Mouse (Mus musculus): Measurements from ENCODE around the gene Inpp4b. TPM values are rescaled to one million over a fixed set of nuclear protein-coding genes. Genes with fewer than 3 reads are reported as not detected.

The Inpp4b gene
- polyA plus RNA-seq, 1 experiment from 2014 or later, result 10.1 TPM

DNA sequence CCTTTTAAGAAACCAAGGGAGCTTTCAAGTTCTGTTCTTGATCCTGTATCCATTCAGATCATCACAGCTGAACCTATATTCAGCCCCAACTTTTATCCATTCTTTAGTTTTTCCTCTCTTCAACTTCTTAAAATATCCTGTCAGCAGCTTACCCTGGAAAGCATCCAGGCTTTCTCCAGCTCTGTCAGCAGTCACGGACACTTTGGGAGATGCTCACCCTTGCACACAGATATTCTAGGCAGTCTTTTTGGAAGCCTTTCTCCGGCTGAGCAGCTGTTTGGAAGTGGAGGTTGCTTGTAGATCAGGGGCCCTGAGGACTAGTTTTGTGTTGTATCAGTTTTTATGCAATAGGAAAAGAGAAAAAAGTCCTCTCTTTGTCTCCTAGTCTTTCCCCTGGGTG, 270.3 kb downstream of the Inpp4b start:
- no peak overlapping the region for H3K27ac ChIP-seq (ENCODE audit: low read depth, low read length)
- H3K4me2 ChIP-seq (ENCODE audit: low read depth, low read length), result no peak overlapping the region
- H3K36me3 ChIP-seq (ENCODE audit: control insufficient read depth, insufficient read depth, low read length), result no peaks in the 10 kb centered on the region
- no peak overlapping the region for H3K9ac ChIP-seq (replicated peaks; ENCODE audit: low read depth, low read length)
- WGBS, result 72% methylated on average over 2 of the region's 2 CpGs
- no peaks in the 10 kb centered on the region for H3K9me3 ChIP-seq (ENCODE audit: control insufficient read depth, low read length)
- no peak for ATAC-seq (ENCODE audit: low read depth)
- no peaks in the 10 kb centered on the region for H3K4me1 ChIP-seq (ENCODE audit: control insufficient read depth, insufficient read depth, low read length)
- H3K27me3 ChIP-seq (ENCODE audit: control insufficient read depth, insufficient read depth, low read length), result no peaks in the 10 kb centered on the region
- no peak overlapping the region for H3K4me3 ChIP-seq (ENCODE audit: low read depth, low read length)

DNA sequence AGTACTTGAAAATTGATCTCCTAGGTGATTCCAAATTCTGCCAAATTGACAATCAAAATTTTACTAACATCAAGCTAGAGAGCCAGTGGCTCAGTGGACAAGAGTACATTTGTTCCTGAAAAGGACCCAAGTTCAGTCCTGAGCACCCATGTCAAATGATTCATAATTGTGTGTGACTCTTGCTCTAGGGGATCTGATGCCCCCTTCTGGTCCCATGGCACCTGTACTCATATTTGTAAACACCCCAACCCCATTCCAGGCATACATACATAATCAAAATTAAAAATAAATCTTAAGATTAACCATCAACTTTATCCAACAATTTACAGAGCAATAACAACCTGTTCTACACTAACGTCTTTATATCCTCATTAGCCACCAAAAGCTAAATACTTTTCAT, 271.8 kb downstream of the Inpp4b start:
- H3K9ac ChIP-seq (replicated peaks; ENCODE audit: low read depth, low read length), result no peak overlapping the region
- H3K4me3 ChIP-seq (ENCODE audit: low read depth, low read length), result no peak overlapping the region
- no peak overlapping the region for H3K4me2 ChIP-seq (ENCODE audit: low read depth, low read length)
- no peaks in the 10 kb centered on the region for H3K36me3 ChIP-seq (ENCODE audit: control insufficient read depth, insufficient read depth, low read length)
- H3K27ac ChIP-seq (ENCODE audit: low read depth, low read length), result no peak overlapping the region
- H3K9me3 ChIP-seq (ENCODE audit: control insufficient read depth, low read length), result no peaks in the 10 kb centered on the region
- no peaks in the 10 kb centered on the region for H3K27me3 ChIP-seq (ENCODE audit: control insufficient read depth, insufficient read depth, low read length)
- H3K4me1 ChIP-seq (ENCODE audit: control insufficient read depth, insufficient read depth, low read length), result no peaks in the 10 kb centered on the region
- ATAC-seq (ENCODE audit: low read depth), result no peak
- 95% methylated on average over 1 of the region's 1 CpGs for WGBS

DNA sequence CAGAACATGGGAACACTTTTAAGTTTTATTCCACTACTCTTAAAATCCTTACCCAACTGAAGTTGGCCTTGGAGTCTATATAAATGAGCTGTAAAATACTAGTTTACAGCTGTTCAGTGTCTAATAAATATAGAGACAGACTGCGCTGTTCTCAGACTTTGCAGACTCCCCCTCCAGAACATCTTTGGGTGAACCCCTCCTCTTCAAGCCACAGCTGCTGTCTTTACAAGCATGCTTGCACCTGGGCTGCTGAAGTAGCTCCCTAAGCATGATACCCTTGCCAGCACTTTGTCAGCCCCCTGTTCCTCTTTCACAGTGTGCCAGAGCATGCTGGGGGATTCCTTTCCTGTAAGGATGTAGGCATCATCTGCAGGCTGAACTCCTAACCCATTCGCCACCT, 272.2 kb downstream of the Inpp4b start:
- WGBS, result 87% methylated on average over 2 of the region's 2 CpGs
- Histone ChIP-seq H3K4me1 (ENCODE audit: control insufficient read depth, insufficient read depth, low read length) (no peaks in the 10 kb centered on the region), H3K36me3 (ENCODE audit: control insufficient read depth, insufficient read depth, low read length) (no peaks in the 10 kb centered on the region), H3K9ac (replicated peaks; ENCODE audit: low read depth, low read length) (no peak overlapping the region), H3K9me3 (ENCODE audit: control insufficient read depth, low read length) (no peaks in the 10 kb centered on the region), H3K27ac (ENCODE audit: low read depth, low read length) (no peak overlapping the region), H3K4me2 (ENCODE audit: low read depth, low read length) (no peak overlapping the region), H3K4me3 (ENCODE audit: low read depth, low read length) (no peak overlapping the region), H3K27me3 (ENCODE audit: control insufficient read depth, insufficient read depth, low read length) (no peaks in the 10 kb centered on the region)
- no peak for ATAC-seq (ENCODE audit: low read depth)

DNA sequence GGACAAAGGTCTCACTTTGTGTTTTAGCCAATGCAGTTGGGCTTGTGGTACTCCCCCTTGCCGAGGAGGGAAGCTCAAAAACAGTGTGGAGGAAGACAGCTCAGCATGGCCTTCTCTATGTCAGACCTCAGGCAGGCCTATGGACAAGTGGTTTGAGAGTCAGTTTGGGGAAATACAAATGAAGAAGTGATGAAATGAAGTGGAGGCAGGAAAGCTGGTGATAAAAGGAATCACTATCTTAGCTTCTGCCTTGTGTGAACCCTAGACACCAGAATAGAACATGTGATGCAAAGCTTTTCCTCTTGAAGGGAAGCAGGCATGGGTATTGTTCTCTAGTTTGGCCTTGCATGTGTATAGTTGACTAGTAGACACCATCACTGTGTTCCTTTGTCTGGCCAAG, 273.2 kb downstream of the Inpp4b start:
- H3K4me2 ChIP-seq (ENCODE audit: low read depth, low read length), result no peak overlapping the region
- no peak overlapping the region for H3K9ac ChIP-seq (replicated peaks; ENCODE audit: low read depth, low read length)
- 100% methylated on average over 1 of the region's 1 CpGs for WGBS
- no peak overlapping the region for H3K4me3 ChIP-seq (ENCODE audit: low read depth, low read length)
- H3K27me3 ChIP-seq (ENCODE audit: control insufficient read depth, insufficient read depth, low read length), result no peaks in the 10 kb centered on the region
- no peak for ATAC-seq (ENCODE audit: low read depth)
- no peaks in the 10 kb centered on the region for H3K36me3 ChIP-seq (ENCODE audit: control insufficient read depth, insufficient read depth, low read length)
- no peaks in the 10 kb centered on the region for H3K9me3 ChIP-seq (ENCODE audit: control insufficient read depth, low read length)
- no peaks in the 10 kb centered on the region for H3K4me1 ChIP-seq (ENCODE audit: control insufficient read depth, insufficient read depth, low read length)
- no peak overlapping the region for H3K27ac ChIP-seq (ENCODE audit: low read depth, low read length)

DNA sequence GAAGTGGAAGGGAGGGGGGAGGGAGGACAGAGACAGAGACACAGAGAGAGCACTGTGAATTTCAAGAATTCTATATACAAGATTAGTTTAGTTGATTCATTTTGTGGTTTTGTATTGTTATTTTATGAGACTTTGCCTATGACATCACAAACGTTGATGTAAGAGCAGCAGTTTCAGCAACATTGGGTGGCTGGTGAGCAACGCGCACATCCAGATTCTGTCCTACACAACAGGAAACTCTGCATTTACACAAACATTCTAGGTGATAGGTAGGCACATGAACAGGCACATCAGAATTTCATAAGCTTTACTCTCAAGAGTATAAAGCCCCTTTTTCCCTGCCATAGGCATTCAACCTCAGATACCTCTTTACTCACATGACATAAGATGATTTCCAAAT, 276.6 kb downstream of the Inpp4b start:
- no peak for ATAC-seq (ENCODE audit: low read depth)
- H3K4me1 ChIP-seq (ENCODE audit: control insufficient read depth, insufficient read depth, low read length), result no peaks in the 10 kb centered on the region
- H3K36me3 ChIP-seq (ENCODE audit: control insufficient read depth, insufficient read depth, low read length), result no peaks in the 10 kb centered on the region
- H3K9me3 ChIP-seq (ENCODE audit: control insufficient read depth, low read length), result no peaks in the 10 kb centered on the region
- H3K4me2 ChIP-seq (ENCODE audit: low read depth, low read length), result no peak overlapping the region
- H3K4me3 ChIP-seq (ENCODE audit: low read depth, low read length), result no peak overlapping the region
- no peak overlapping the region for H3K9ac ChIP-seq (replicated peaks; ENCODE audit: low read depth, low read length)
- H3K27ac ChIP-seq (ENCODE audit: low read depth, low read length), result no peak overlapping the region
- no peaks in the 10 kb centered on the region for H3K27me3 ChIP-seq (ENCODE audit: control insufficient read depth, insufficient read depth, low read length)
- WGBS, result 96% methylated on average over 3 of the region's 3 CpGs

DNA sequence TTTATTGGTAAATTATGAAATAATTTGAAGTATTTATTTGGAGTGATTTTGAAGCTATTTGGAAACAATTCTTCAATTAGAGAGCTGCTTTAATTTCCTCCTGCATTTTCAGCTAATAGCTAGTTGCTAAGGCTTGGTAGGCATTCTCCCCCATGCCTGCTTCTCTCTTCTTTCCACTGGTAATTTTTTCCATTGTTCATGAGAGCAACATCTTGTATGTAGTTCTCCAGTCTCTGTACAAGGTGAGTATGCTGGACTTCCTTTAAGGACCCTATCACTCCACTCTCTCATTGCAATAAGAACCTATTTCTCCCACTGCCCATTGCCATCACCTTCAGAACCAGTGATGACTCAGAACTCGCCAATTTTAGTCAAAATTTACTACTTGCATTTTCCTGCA, 292.7 kb downstream of the Inpp4b start:
- Histone ChIP-seq H3K27ac (ENCODE audit: low read depth, low read length) (no peak overlapping the region), H3K4me1 (ENCODE audit: control insufficient read depth, insufficient read depth, low read length) (no peaks in the 10 kb centered on the region), H3K9me3 (ENCODE audit: control insufficient read depth, low read length) (no peaks in the 10 kb centered on the region), H3K27me3 (ENCODE audit: control insufficient read depth, insufficient read depth, low read length) (no peaks in the 10 kb centered on the region), H3K4me3 (ENCODE audit: low read depth, low read length) (no peak overlapping the region), H3K9ac (replicated peaks; ENCODE audit: low read depth, low read length) (no peak overlapping the region), H3K4me2 (ENCODE audit: low read depth, low read length) (no peak overlapping the region), H3K36me3 (ENCODE audit: control insufficient read depth, insufficient read depth, low read length) (no peaks in the 10 kb centered on the region)
- no peak for ATAC-seq (ENCODE audit: low read depth)
- 90% methylated on average over 1 of the region's 1 CpGs for WGBS

DNA sequence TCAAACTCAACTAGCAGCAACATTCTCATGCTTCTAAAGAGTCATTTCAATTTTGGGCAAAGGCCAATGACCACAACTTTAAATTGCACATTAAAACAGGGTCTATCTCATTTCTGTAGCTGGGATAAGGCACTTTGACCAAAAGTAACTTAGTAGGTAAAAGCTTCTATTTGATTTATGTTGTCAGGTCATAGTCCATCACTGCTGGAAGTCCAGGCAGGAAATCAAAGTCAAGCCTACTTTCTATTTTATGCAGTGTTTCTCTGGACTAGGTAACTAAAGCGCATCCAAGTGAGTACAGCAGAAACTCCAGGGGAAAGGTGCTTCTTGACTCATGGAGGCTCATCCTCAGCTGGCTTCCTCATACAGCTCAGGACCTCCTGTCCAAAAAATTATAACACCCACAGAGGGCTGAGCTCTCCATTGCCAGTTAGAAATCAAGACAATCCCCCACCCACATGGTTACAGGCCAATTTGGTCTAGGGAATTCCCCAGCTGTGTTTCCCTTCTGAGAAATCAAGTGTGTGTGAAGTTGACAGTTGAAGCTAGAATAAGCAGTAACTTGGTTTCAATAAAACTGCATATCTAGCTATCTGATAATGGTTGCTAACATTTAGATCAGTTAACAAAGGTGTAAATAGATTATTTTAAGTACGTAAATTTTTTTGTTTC, 293.7 kb downstream of the Inpp4b start:
- H3K4me3 ChIP-seq (ENCODE audit: low read depth, low read length), result no peak overlapping the region
- no peak for ATAC-seq (ENCODE audit: low read depth)
- no peaks in the 10 kb centered on the region for H3K27me3 ChIP-seq (ENCODE audit: control insufficient read depth, insufficient read depth, low read length)
- H3K4me2 ChIP-seq (ENCODE audit: low read depth, low read length), result no peak overlapping the region
- H3K4me1 ChIP-seq (ENCODE audit: control insufficient read depth, insufficient read depth, low read length), result no peaks in the 10 kb centered on the region
- H3K9me3 ChIP-seq (ENCODE audit: control insufficient read depth, low read length), result no peaks in the 10 kb centered on the region
- H3K9ac ChIP-seq (replicated peaks; ENCODE audit: low read depth, low read length), result no peak overlapping the region
- no peaks in the 10 kb centered on the region for H3K36me3 ChIP-seq (ENCODE audit: control insufficient read depth, insufficient read depth, low read length)
- H3K27ac ChIP-seq (ENCODE audit: low read depth, low read length), result no peak overlapping the region
- WGBS, result 89% methylated on average over 2 of the region's 2 CpGs

DNA sequence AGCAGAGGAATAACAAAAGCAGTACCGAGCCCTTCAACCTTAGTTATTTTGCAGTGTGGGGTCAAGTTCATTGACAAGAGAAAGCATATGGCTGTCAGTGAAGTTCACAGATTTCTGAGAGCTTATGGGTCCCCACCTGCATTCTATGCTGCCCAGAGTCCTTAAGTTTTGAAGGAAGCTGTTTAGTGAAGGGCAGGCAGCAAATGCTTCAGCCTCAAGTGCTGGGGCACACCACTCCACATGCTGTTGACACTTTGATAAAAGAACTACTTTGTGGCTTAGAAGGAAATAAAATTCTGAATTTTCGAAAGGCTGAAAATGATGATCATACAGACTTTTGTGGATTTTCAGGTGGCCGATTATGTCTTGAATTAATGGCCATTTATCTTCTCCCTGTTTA, 296.1 kb downstream of the Inpp4b start:
- 89% methylated on average over 3 of the region's 3 CpGs for WGBS
- Histone ChIP-seq H3K36me3 (ENCODE audit: control insufficient read depth, insufficient read depth, low read length) (no peaks in the 10 kb centered on the region), H3K9me3 (ENCODE audit: control insufficient read depth, low read length) (no peaks in the 10 kb centered on the region), H3K4me1 (ENCODE audit: control insufficient read depth, insufficient read depth, low read length) (no peaks in the 10 kb centered on the region), H3K27me3 (ENCODE audit: control insufficient read depth, insufficient read depth, low read length) (no peaks in the 10 kb centered on the region), H3K4me3 (ENCODE audit: low read depth, low read length) (no peak overlapping the region), H3K9ac (replicated peaks; ENCODE audit: low read depth, low read length) (no peak overlapping the region), H3K27ac (ENCODE audit: low read depth, low read length) (no peak overlapping the region), H3K4me2 (ENCODE audit: low read depth, low read length) (no peak overlapping the region)
- no peak for ATAC-seq (ENCODE audit: low read depth)

DNA sequence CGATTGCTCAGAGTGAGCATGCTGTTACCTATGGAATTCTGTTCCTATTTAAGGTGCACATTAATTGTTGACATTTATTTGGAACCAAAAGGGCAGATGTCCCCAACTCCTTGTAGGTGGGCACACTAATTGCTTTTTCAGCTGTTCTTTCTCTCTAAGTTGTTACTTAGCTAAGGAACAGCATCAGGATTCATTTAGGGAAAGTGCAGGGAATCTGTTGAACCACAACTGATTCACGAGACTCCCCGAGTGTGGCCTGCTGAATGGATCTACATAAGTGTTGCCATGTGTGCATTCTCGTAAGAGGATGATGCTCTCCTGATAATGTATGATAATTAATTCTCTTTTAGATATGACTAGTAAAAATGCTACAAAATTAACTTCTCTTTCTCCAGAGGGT, 297.5 kb downstream of the Inpp4b start:
- no peak for ATAC-seq (ENCODE audit: low read depth)
- WGBS, result 68% methylated on average over 4 of the region's 4 CpGs
- no peak overlapping the region for H3K4me3 ChIP-seq (ENCODE audit: low read depth, low read length)
- no peaks in the 10 kb centered on the region for H3K9me3 ChIP-seq (ENCODE audit: control insufficient read depth, low read length)
- H3K27ac ChIP-seq (ENCODE audit: low read depth, low read length), result no peak overlapping the region
- no peak overlapping the region for H3K4me2 ChIP-seq (ENCODE audit: low read depth, low read length)
- no peaks in the 10 kb centered on the region for H3K4me1 ChIP-seq (ENCODE audit: control insufficient read depth, insufficient read depth, low read length)
- no peaks in the 10 kb centered on the region for H3K36me3 ChIP-seq (ENCODE audit: control insufficient read depth, insufficient read depth, low read length)
- no peaks in the 10 kb centered on the region for H3K27me3 ChIP-seq (ENCODE audit: control insufficient read depth, insufficient read depth, low read length)
- H3K9ac ChIP-seq (replicated peaks; ENCODE audit: low read depth, low read length), result no peak overlapping the region
